Mouse (Mus musculus): ENCODE data around the gene Kbtbd4. TPM values are rescaled to one million over a fixed set of nuclear protein-coding genes. Genes with fewer than 3 reads are reported as not detected.

Kbtbd4 gene
- polyA plus RNA-seq, 1 experiment from 2014 or later: 32.5 TPM

DNA sequence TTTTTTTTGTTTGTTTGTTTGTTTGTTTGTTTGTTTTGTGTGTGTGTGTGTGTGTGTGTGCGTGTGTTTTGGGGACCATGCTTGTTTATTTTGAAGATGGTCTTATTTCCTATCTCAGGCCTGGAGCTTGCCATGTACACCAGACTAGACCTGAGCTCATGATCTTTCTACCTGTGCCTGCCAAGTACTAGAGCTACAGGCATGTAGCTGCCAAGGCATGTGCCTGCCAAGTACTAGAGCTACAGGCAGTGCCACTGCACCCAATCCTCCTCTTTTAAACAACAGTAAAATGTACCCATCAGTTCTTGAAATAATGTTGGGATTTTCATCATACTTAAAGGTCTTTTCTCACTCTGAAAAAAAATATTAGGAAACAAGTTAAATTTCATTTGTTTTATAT lies 30.5 kb upstream of the Kbtbd4 start:
- DNase-seq (no peak), ATAC-seq (ENCODE audit: insufficient read depth) (no peak)
- no peak overlapping the region for H3K4me3 ChIP-seq (ENCODE audit: low read depth, low read length)
- no peaks in the 10 kb centered on the region for H3K36me3 ChIP-seq (ENCODE audit: insufficient read depth)
- no peak overlapping the region for H3K9ac ChIP-seq
- no peak overlapping the region for H3K27ac ChIP-seq (ENCODE audit: low read depth)
- H3K27me3 ChIP-seq (ENCODE audit: insufficient read depth, low read length): no peaks in the 10 kb centered on the region
- no peak overlapping the region for H3K4me2 ChIP-seq
- H3K9me3 ChIP-seq (ENCODE audit: low read depth, low read length): no peaks in the 10 kb centered on the region
- TF ChIP-seq CTCF (IDR thresholded peaks at IDR 0.05; ENCODE audit: low read depth): no peak
- WGBS: 75% methylated on average over 1 of the region's 1 CpGs
- H3K4me1 ChIP-seq (ENCODE audit: insufficient read depth): 0 out of 2 replicates have a peak, but pooled peaks cover 4% of the 10 kb centered on the region

DNA sequence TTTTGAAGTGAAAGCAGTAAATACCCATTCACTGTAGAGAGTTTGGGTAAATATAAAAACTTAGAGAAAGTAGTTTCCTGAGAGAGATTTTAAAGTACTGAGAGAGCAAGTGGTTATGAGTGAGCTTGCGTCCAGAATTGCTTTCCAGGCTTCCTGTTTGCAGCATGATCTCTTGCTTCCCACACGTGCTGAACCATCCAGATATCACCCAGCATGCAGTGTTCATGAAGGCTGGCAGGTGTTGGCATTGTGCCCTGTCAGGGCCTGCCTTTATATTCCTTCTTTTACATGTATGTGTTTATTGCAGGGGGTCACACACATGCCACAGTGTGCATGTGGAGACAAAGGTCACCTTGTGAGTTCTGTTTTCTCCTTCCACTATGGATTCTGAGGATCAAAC lies 29.3 kb upstream of the Kbtbd4 start:
- Histone ChIP-seq H3K4me2 (no peak overlapping the region), H3K9me3 (ENCODE audit: low read depth, low read length) (no peaks in the 10 kb centered on the region), H3K36me3 (ENCODE audit: insufficient read depth) (no peaks in the 10 kb centered on the region), H3K4me3 (ENCODE audit: low read depth, low read length) (no peak overlapping the region), H3K9ac (no peak overlapping the region), H3K27me3 (ENCODE audit: insufficient read depth, low read length) (no peaks in the 10 kb centered on the region), H3K27ac (ENCODE audit: low read depth) (no peak overlapping the region), H3K4me1 (ENCODE audit: insufficient read depth) (0 out of 2 replicates have a peak, but pooled peaks cover 4% of the 10 kb centered on the region)
- no peak for DNase-seq
- no peak for ATAC-seq (ENCODE audit: insufficient read depth)
- WGBS: 50% methylated on average over 2 of the region's 2 CpGs
- TF ChIP-seq CTCF (IDR thresholded peaks at IDR 0.05; ENCODE audit: low read depth): no peak

DNA sequence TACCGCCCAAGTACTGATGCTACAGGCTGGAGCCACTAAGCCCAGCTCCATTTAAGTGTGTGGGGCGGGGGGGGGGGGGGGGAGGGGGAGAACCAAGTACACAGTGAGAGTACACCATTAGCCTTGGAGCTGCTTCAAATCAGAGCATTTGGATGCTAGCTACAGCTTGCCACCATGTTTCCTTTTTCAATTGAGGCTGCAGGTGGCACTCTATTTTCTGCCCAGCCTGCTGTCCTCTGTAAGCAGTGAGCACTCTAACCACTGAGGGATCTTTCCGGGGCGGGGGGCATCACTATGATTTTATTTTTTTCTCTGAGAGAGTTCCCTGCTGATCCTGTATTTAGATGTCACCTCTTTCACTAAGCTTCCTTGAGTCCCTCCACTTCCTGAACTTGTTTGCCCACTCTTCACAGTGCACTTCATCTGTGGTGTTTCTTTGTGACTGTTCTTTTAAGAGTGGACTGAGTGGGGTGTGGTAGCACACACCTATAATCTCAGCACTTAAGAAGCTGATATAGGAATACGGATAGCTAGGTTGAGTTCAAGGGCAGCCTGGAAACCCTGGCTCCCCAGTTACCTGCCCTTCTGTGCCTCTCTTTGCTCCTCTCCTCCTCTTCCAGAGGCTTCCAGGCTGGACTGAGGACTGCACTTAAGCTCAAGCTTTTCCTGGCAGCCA lies 26.8 kb upstream of the Kbtbd4 start:
- Histone ChIP-seq H3K27me3 (ENCODE audit: insufficient read depth, low read length) (no peaks in the 10 kb centered on the region), H3K4me3 (ENCODE audit: low read depth, low read length) (no peak overlapping the region)
- 46% methylated on average over 5 of the region's 5 CpGs for WGBS

DNA sequence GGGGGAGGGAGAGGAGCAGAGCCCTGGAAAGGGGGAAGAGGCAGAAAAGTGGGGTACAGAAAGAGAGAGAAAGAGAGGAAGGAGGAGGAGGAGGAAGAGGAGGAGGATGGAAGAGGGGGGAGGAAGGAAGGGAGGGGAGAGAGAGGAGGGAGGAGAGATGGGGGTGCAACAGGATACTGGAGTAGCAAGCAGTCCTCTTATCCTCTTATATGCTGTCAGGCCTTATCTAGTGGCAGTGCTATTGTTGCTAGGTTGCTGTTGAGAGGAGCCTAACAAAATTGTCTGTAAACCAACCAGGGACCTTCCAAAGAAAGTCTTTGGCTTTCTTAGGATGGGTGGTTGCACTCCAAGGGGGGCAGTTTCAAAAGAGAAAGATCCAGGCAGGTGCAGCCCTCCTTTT lies 25.1 kb upstream of the Kbtbd4 start:
- H3K4me1 ChIP-seq (ENCODE audit: insufficient read depth): no peaks in the 10 kb centered on the region
- H3K36me3 ChIP-seq (ENCODE audit: insufficient read depth): no peaks in the 10 kb centered on the region
- no peak overlapping the region for H3K4me3 ChIP-seq (ENCODE audit: low read depth, low read length)
- ATAC-seq (ENCODE audit: insufficient read depth) (no peak), DNase-seq (no peak)
- no peak overlapping the region for H3K4me2 ChIP-seq
- TF ChIP-seq CTCF (IDR thresholded peaks at IDR 0.05; ENCODE audit: low read depth): no peak
- no peaks in the 10 kb centered on the region for H3K27me3 ChIP-seq (ENCODE audit: insufficient read depth, low read length)
- H3K9ac ChIP-seq: no peak overlapping the region
- no peak overlapping the region for H3K27ac ChIP-seq (ENCODE audit: low read depth)
- H3K9me3 ChIP-seq (ENCODE audit: low read depth, low read length): no peaks in the 10 kb centered on the region

More for the DNA sequence above, 26.8 kb upstream of the Kbtbd4 start:
- H3K4me2 ChIP-seq: no peak overlapping the region
- no peaks in the 10 kb centered on the region for H3K4me1 ChIP-seq (ENCODE audit: insufficient read depth)
- no peaks in the 10 kb centered on the region for H3K36me3 ChIP-seq (ENCODE audit: insufficient read depth)
- H3K9ac ChIP-seq: no peak overlapping the region
- no peak for DNase-seq
- ATAC-seq (ENCODE audit: insufficient read depth): no peak
- TF ChIP-seq CTCF (IDR thresholded peaks at IDR 0.05; ENCODE audit: low read depth): no peak
- no peaks in the 10 kb centered on the region for H3K9me3 ChIP-seq (ENCODE audit: low read depth, low read length)
- no peak overlapping the region for H3K27ac ChIP-seq (ENCODE audit: low read depth)

DNA sequence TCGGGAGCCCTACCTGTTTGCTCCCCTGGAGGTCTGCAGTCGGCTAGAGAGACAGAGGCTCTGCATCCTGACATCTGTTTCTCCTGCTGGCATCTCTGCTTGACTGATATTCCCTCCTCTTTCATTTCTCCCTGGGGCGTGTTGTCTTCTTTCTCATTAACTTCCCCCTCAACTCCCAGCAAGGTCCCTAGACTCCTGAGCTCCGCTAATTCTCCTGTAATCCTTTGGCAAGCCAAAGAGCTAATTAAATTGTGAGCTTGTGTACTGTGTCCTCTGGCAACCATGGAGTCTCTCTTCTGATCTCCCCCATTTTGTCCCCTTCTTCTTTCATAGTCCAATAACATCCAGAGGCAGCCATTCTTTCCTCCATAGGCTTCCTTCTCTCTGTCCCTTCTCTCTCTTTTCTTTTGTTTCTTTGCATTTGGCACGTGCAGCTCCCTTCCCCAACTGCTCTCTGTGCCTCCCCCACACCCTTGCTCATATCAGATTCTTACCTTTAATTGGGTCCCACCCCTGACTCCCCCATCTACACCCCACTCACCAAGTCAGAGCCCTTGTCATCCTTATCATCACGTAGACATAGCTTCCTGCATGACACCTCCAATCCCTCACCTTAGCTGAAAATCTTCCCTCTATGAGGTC lies 24.3 kb upstream of the Kbtbd4 start:
- Histone ChIP-seq H3K27ac (ENCODE audit: low read depth) (no peak overlapping the region), H3K4me3 (ENCODE audit: low read depth, low read length) (no peak overlapping the region), H3K36me3 (ENCODE audit: insufficient read depth) (no peaks in the 10 kb centered on the region), H3K9ac (no peak overlapping the region), H3K4me1 (ENCODE audit: insufficient read depth) (no peaks in the 10 kb centered on the region), H3K9me3 (ENCODE audit: low read depth, low read length) (no peaks in the 10 kb centered on the region), H3K4me2 (no peak overlapping the region), H3K27me3 (ENCODE audit: insufficient read depth, low read length) (peaks cover 7% of the 10 kb centered on the region)
- no peak for ATAC-seq (ENCODE audit: insufficient read depth)
- 26% methylated on average over 6 of the region's 6 CpGs for WGBS
- no peak for DNase-seq
- no peak for TF ChIP-seq CTCF (IDR thresholded peaks at IDR 0.05; ENCODE audit: low read depth)

DNA sequence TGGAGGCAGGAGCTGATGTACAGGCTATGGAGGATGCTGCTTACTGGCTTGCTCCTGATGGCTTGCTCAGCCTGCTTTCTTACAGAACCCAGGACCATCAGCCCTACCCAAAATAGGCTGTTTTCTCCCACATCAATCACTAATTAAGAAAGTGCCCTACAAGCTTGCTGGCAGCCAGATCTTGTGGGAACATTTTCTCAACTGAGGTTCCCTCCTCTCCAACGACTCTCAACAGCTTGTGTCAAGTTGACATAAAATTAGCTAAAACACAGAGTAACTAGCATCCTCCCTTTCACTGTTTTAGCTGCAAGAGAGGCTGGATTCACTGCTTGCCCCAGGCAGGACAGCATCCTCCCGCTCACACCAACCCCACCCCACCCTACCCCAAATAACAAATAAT lies 22.7 kb upstream of the Kbtbd4 start:
- H3K9me3 ChIP-seq (ENCODE audit: low read depth, low read length): no peaks in the 10 kb centered on the region
- ATAC-seq (ENCODE audit: insufficient read depth) (no peak), DNase-seq (no peak)
- no peak overlapping the region for H3K27ac ChIP-seq (ENCODE audit: low read depth)
- no peak for TF ChIP-seq CTCF (IDR thresholded peaks at IDR 0.05; ENCODE audit: low read depth)
- H3K9ac ChIP-seq: no peak overlapping the region
- no peaks in the 10 kb centered on the region for H3K36me3 ChIP-seq (ENCODE audit: insufficient read depth)
- H3K4me1 ChIP-seq (ENCODE audit: insufficient read depth): no peaks in the 10 kb centered on the region
- 65% methylated on average over 2 of the region's 2 CpGs for WGBS
- H3K27me3 ChIP-seq (ENCODE audit: insufficient read depth, low read length): peaks cover 23% of the 10 kb centered on the region
- H3K4me3 ChIP-seq (ENCODE audit: low read depth, low read length): no peak overlapping the region
- no peak overlapping the region for H3K4me2 ChIP-seq

DNA sequence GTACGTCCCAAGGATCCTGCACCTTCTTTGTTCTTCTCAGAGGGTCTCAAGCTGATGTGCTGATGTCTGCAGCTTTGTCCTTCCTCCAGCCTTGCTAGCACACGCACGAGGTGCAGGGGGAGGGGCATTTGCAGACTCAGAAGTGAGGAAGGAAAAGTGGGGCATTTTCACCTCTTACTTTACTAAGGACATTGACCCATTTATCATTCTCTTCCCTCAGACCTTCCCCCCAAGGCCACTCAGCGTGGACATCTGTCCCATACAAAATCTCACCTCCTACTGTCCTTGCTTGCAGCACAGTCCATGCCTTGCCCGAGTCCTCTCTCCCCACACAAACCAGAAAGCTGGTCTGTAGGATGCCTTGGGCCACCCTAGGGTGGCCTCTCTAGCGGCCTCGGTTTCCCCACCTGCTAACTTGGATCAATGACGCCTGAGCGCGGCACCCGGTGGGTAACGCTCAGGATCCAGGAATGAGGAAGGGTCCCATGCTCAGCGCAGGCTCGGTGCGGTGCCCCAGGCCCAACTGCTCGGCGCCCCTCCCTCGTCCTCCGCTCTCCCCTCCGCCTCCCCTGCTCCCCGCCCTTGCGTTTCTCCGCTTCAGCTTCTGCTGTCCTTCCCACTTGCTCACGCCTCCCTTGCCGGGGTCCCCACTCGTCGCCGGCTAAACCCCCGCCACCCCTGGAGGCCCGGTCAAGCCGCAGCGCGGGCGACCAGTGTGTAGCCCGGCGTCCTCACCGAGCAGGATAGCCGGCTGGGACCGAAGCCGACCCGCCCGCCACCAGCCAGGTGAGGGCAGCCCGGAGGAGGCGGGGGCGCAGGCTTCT lies 19.1 kb upstream of the Kbtbd4 start, which contains the start of gene C1qtnf4:
Gene C1qtnf4, plus strand, starts transcription at position 643 of the 824 bp plus-strand sequence.
- no peaks in the 10 kb centered on the region; the same call in 1 of the 2 replicates for H3K4me1 ChIP-seq (ENCODE audit: insufficient read depth)
- no peak within 1 kb of the TSS for H3K27ac ChIP-seq (ENCODE audit: low read depth)
- peaks cover 55% of the 10 kb centered on the region for H3K27me3 ChIP-seq (ENCODE audit: insufficient read depth, low read length)
- peak within 1 kb of the TSS; percentile 36 for H3K9ac ChIP-seq
- H3K4me2 ChIP-seq: peak within 1 kb of the TSS; percentile 67
- H3K4me3 ChIP-seq (ENCODE audit: low read depth, low read length): peak within 1 kb of the TSS; percentile 43
- ATAC-seq (ENCODE audit: insufficient read depth): peak; percentile 19; the same call in 1 of the 2 replicates
- no peaks in the 10 kb centered on the region for H3K36me3 ChIP-seq (ENCODE audit: insufficient read depth)
- 1% methylated on average over 44 of the region's 45 CpGs for WGBS
- TF ChIP-seq CTCF (IDR thresholded peaks at IDR 0.05; ENCODE audit: low read depth): no peak
- H3K9me3 ChIP-seq (ENCODE audit: low read depth, low read length): no peaks in the 10 kb centered on the region
- DNase-seq: no peak
